Mouse (Mus musculus) kidney, adult 2 months (tissue): ENCODE results near the gene Nalcn. TPM values are rescaled to one million over a fixed set of nuclear protein-coding genes. Genes with fewer than 3 reads are reported as not detected.

ENCODE experiments used
- DNase-seq: peaks from one replicate; pipeline ENCODE4 v3.0.0; 2021
- H3K27ac ChIP-seq: fragments of 200-500 bp; 2 replicates; pipeline ENCODE4 v1.5.1; 2012; ENCODE audit warnings: low read depth, low read length, control low read depth, inconsistent platforms; ENCODE audit not compliant: insufficient read depth
- H3K27me3 ChIP-seq: fragments of 200-500 bp; replicated peaks from 2 replicates; pipeline ENCODE4 v1.6.1; 2012; ENCODE audit warnings: mild to moderate bottlenecking, moderate library complexity, low read length, inconsistent platforms; ENCODE audit not compliant: control insufficient read depth, insufficient read depth
- H3K36me3 ChIP-seq: fragments of 200-500 bp; 2 replicates; pipeline ENCODE4 v1.6.1; 2012; ENCODE audit warnings: mild to moderate bottlenecking, moderate library complexity, low read length, inconsistent platforms; ENCODE audit not compliant: control insufficient read depth, insufficient read depth
- H3K4me1 ChIP-seq: fragments of 200-500 bp; 2 replicates; pipeline ENCODE4 v1.6.1; 2011; ENCODE audit warnings: low read length; ENCODE audit not compliant: control insufficient read depth, insufficient read depth
- H3K4me3 ChIP-seq: fragments of 200-500 bp; 2 replicates; pipeline ENCODE4 v1.5.1; 2011; ENCODE audit warnings: mild to moderate bottlenecking, low read depth, low read length, control low read depth; ENCODE audit not compliant: insufficient read depth
- CTCF ChIP-seq: fragments of 200-500 bp; conservative IDR thresholded peaks from 2 replicates; pipeline ENCODE4 v1.5.1; 2011; ENCODE audit warnings: low read depth, mild to moderate bottlenecking, control low read depth, low read length, moderate library complexity, mixed read lengths; ENCODE audit not compliant: insufficient read depth, insufficient read length
- POLR2A ChIP-seq: fragments of 200-500 bp; IDR thresholded peaks from one replicate; pipeline ENCODE4 v1.6.1; 2011; ENCODE audit warnings: low read depth, low read length, control low read depth
- WGBS: fragments of 180-500 bp; shearing (Covaris S2); methylation state at CpG from one replicate; pipeline ENCODE4 v1.1.7; 2018; 5-methylcytosine and 5-hydroxymethylcytosine counted together
- polyA plus RNA-seq: library from polyadenylated mRNA; depleted of rRNA; stranded (reverse); fragments of >200 nt; gene quantifications from 2 replicates; pipeline ENCODE4 v1.2.3, GENCODE M21; 2012

The Nalcn gene
- polyA plus RNA-seq, 1 experiment, result 0.16 TPM

- TF ChIP-seq CTCF (no peak), POLR2A (no peak)
- 50% methylated on average over 3 of the region's 3 CpGs for WGBS
- no peaks in the 10 kb centered on the region for H3K4me1 ChIP-seq
- no peak for DNase-seq
- no peaks in the 10 kb centered on the region; the same call in 1 of the 2 replicates for H3K27me3 ChIP-seq
- H3K4me3 ChIP-seq, result no peak overlapping the region
- no peaks in the 10 kb centered on the region for H3K36me3 ChIP-seq
- H3K27ac ChIP-seq, result no peak overlapping the region
These were observed 227 bp upstream of the Nalcn start for GRCm38 (mm10) chr14:123627180-123627562.

GRCm38 (mm10) chr14:123622969-123623368 is 4.0 kb downstream of the Nalcn start:
- TF ChIP-seq POLR2A (no peak), CTCF (no peak)
- DNase-seq, result no peak
- H3K4me1 ChIP-seq, result no peaks in the 10 kb centered on the region
- H3K36me3 ChIP-seq, result no peaks in the 10 kb centered on the region
- no peaks in the 10 kb centered on the region; the same call in 1 of the 2 replicates for H3K27me3 ChIP-seq
- H3K27ac ChIP-seq, result no peak overlapping the region
- no peak overlapping the region for H3K4me3 ChIP-seq
- WGBS, result 64% methylated on average over 1 of the region's 1 CpGs

- DNase-seq, result no peak
- 55% methylated on average over 3 of the region's 3 CpGs for WGBS
These were observed 31.7 kb downstream of the Nalcn start for GRCm38 (mm10) chr14:123595265-123595664.

GRCm38 (mm10) chr14:123587412-123587811 is 39.5 kb downstream of the Nalcn start:
- TF ChIP-seq CTCF (no peak), POLR2A (no peak)
- Histone ChIP-seq H3K4me1 (no peaks in the 10 kb centered on the region), H3K4me3 (no peak overlapping the region), H3K27me3 (no peaks in the 10 kb centered on the region), H3K27ac (no peak overlapping the region), H3K36me3 (no peaks in the 10 kb centered on the region)
- no peak for DNase-seq

More at GRCm38 (mm10) chr14:123595265-123595664, 31.7 kb downstream of the Nalcn start:
- H3K27ac ChIP-seq, result no peak overlapping the region
- H3K27me3 ChIP-seq, result no peaks in the 10 kb centered on the region
- no peak overlapping the region for H3K4me3 ChIP-seq
- H3K36me3 ChIP-seq, result no peaks in the 10 kb centered on the region
- H3K4me1 ChIP-seq, result no peaks in the 10 kb centered on the region
- no peak for TF ChIP-seq POLR2A
- no peak for TF ChIP-seq CTCF

- no peak for DNase-seq
- TF ChIP-seq POLR2A (no peak), CTCF (no peak)
- WGBS, result 67% methylated on average over 2 of the region's 2 CpGs
These were observed 44.5 kb downstream of the Nalcn start for GRCm38 (mm10) chr14:123582433-123582832.

GRCm38 (mm10) chr14:123575356-123575755 is 51.6 kb downstream of the Nalcn start:
- Histone ChIP-seq H3K27ac (no peak overlapping the region), H3K27me3 (no peaks in the 10 kb centered on the region), H3K36me3 (no peaks in the 10 kb centered on the region), H3K4me1 (no peaks in the 10 kb centered on the region), H3K4me3 (no peak overlapping the region)
- WGBS, result 63% methylated on average over 4 of the region's 4 CpGs
- no peak for DNase-seq
- no peak for TF ChIP-seq CTCF
- no peak for TF ChIP-seq POLR2A

More at GRCm38 (mm10) chr14:123582433-123582832, 44.5 kb downstream of the Nalcn start:
- Histone ChIP-seq H3K4me1 (no peaks in the 10 kb centered on the region), H3K4me3 (no peak overlapping the region), H3K27me3 (no peaks in the 10 kb centered on the region), H3K27ac (no peak overlapping the region), H3K36me3 (no peaks in the 10 kb centered on the region)

- no peaks in the 10 kb centered on the region for H3K36me3 ChIP-seq
- DNase-seq, result no peak
- H3K27ac ChIP-seq, result no peak overlapping the region
- H3K27me3 ChIP-seq, result no peaks in the 10 kb centered on the region
- TF ChIP-seq POLR2A (no peak), CTCF (no peak)
- no peaks in the 10 kb centered on the region for H3K4me1 ChIP-seq
- no peak overlapping the region for H3K4me3 ChIP-seq
These were observed 52.0 kb downstream of the Nalcn start for GRCm38 (mm10) chr14:123574936-123575335.
